Mouse (Mus musculus) limb, embryonic 14.5 days (tissue): Measurements from ENCODE around the gene Crygd. TPM values are rescaled to one million over a fixed set of nuclear protein-coding genes. Genes with fewer than 3 reads are reported as not detected.
A peak's percentile ranks its signal among the peaks of the same experiment; 100 is the strongest.
"Not testable (repeated sequence)": the region's sequence is repeated elsewhere in the genome, so short reads cannot be mapped to it uniquely, and the experiment has no call there.

Experiments
- ATAC-seq: fragments of 200-750 bp; cut with Nextera tagmentation; 2 replicates; pipeline ENCODE4 v1.8.0; 2017; ENCODE audit warnings: low read depth, moderate number of reproducible peaks, moderate TSS enrichment; ENCODE audit not compliant: low FRiP score
- DNase-seq: peaks from one replicate; pipeline ENCODE4 v3.0.0-alpha.2; 2015; ENCODE audit warnings: low spot score
- H3K27ac ChIP-seq: fragments of 300-500 bp; sonication (generic); replicated peaks from 2 replicates; pipeline ENCODE4 v1.5.1; 2014; ENCODE audit warnings: low read depth, mild to moderate bottlenecking, low read length, moderate library complexity, mixed read lengths
- H3K27me3 ChIP-seq: fragments of 300-500 bp; sonication (generic); 2 replicates; pipeline ENCODE4 v1.6.1; 2014; ENCODE audit warnings: low read length, mixed read lengths; ENCODE audit not compliant: control insufficient read depth, insufficient read depth
- H3K36me3 ChIP-seq: fragments of 300-500 bp; sonication (generic); 2 replicates; pipeline ENCODE4 v1.6.1; 2014; ENCODE audit warnings: mild to moderate bottlenecking, low read length, moderate library complexity, mixed read lengths; ENCODE audit not compliant: control insufficient read depth, insufficient read depth
- H3K4me1 ChIP-seq: fragments of 300-500 bp; sonication (generic); 2 replicates; pipeline ENCODE4 v1.6.1; 2014; ENCODE audit warnings: antibody characterized with exemption, low read length, mixed read lengths; ENCODE audit not compliant: control insufficient read depth, insufficient read depth
- H3K4me2 ChIP-seq: fragments of 300-500 bp; sonication (generic); replicated peaks from 2 replicates; pipeline ENCODE4 v1.6.1; 2014; ENCODE audit warnings: low read depth, mild to moderate bottlenecking, low read length, moderate library complexity; ENCODE audit not compliant: severe bottlenecking
- H3K4me3 ChIP-seq: fragments of 300-500 bp; sonication (generic); replicated peaks from 2 replicates; pipeline ENCODE4 v1.5.1; 2014; ENCODE audit warnings: low read length
- H3K9ac ChIP-seq: fragments of 300-500 bp; sonication (generic); 2 replicates; pipeline ENCODE4 v1.6.1; 2014; ENCODE audit warnings: mild to moderate bottlenecking, low read depth, low read length, moderate library complexity; ENCODE audit not compliant: severe bottlenecking
- H3K9me3 ChIP-seq: fragments of 300-500 bp; sonication (generic); 2 replicates; pipeline ENCODE4 v1.6.1; 2016; ENCODE audit warnings: low read length; ENCODE audit not compliant: control insufficient read depth
- POLR2A ChIP-seq: fragments of 200-500 bp; IDR thresholded peaks from 2 replicates; pipeline ENCODE4 v1.8.0; 2012; ENCODE audit warnings: inconsistent platforms, mild to moderate bottlenecking, moderate library complexity, borderline replicate concordance; ENCODE audit not compliant: insufficient read depth, insufficient read length; ENCODE audit errors: extremely low read depth
- WGBS: fragments of 180-500 bp; shearing (Covaris S2); extraction: QIAGEN DNeasy Blood & Tissue Kit; methylation state at CpG from one replicate; pipeline ENCODE4 v1.1.7; 2014; 5-methylcytosine and 5-hydroxymethylcytosine counted together
- polyA plus RNA-seq, 2 experiments: library from polyadenylated mRNA; depleted of rRNA in 1 of 2; stranded (reverse) in 1 of 2; unstranded in 1 of 2; fragments of >200 nt; fragmentation: Nextera tagmentation in 1 of 2; extraction: Ambion mirVana in 1 of 2; gene quantifications; 2 replicates each; pipeline versions ENCODE4 v1.2.1 to v1.2.3; 2012 to 2014

The Crygd gene
- polyA plus RNA-seq, 2 experiments, result not detected

DNA sequence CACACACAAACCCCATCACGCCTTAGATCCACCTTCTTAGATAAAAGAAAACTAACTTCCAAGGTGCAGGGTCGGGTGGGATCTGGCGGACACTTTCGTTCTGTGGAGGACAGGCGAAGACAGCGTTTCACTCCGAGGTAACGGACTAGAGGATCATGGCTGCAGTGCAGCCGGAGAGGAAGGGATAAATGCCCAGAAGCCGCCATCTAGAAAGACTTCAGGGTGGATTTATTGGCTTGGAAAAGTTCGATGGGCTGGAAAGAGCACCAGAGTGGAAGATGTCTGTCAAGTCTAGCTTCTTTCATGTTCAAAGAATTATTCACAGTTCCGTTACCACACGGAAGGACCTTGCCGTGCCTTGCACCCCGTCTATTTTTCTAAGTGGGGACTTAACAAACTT, 949 bp upstream of the Crygd start:
- no peaks in the 10 kb centered on the region; the same call in 1 of the 2 replicates for H3K27me3 ChIP-seq
- no peak overlapping the region for H3K27ac ChIP-seq
- no peak overlapping the region for H3K4me3 ChIP-seq
- no peak for TF ChIP-seq POLR2A
- ATAC-seq (no peak), DNase-seq (no peak)
- no peak overlapping the region for H3K9ac ChIP-seq
- H3K9me3 ChIP-seq, result no peaks in the 10 kb centered on the region
- no peak overlapping the region for H3K4me2 ChIP-seq
- no peaks in the 10 kb centered on the region for H3K4me1 ChIP-seq
- no peaks in the 10 kb centered on the region for H3K36me3 ChIP-seq
- 91% methylated on average over 15 of the region's 15 CpGs for WGBS

DNA sequence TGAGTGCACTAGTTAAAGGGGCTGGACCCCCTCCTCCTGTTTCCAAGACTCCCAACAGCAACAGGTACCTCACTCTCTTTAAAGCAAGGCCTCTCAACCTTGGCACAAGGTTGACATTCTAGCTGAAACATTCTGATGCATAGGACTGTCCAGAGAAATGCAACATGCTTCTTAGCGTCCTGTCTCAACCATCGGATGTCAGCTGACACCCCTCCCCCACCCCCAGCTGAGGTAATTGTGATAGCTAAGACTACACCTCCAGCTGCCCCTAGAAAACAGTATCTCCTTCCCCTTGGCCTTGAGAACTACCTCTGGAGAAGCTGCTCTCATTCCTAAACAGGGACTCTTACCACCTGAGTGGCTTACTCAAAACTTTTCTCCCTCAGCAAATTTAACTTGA, 11.1 kb downstream of the Crygd start:
- Histone ChIP-seq H3K9me3 (no peaks in the 10 kb centered on the region), H3K4me2 (no peak overlapping the region), H3K4me1 (no peaks in the 10 kb centered on the region), H3K27ac (no peak overlapping the region), H3K27me3 (no peaks in the 10 kb centered on the region), H3K4me3 (no peak overlapping the region), H3K9ac (no peak overlapping the region), H3K36me3 (no peaks in the 10 kb centered on the region)
- WGBS, result 31% methylated on average over 2 of the region's 2 CpGs
- DNase-seq (no peak), ATAC-seq (no peak)
- no peak for TF ChIP-seq POLR2A

DNA sequence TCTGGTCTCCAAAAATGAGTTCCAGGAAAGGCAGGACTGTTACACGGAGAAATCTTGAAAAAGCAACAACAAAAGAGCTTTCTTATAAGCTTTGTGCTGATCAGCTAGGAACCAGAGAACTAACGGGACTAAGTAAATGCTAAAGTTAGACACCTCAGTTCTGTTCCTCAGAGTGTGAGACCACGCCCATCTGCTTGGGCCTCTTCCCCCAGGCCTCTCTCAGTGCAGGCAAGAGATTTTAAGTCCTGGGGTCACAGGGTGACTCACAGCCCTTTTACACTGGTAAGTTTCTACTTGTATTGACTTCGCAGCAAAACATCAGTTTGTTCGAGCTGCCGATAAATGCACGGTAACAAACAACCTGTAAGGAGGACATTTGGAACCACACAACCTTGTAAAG, 11.6 kb downstream of the Crygd start:
- no peak overlapping the region for H3K4me3 ChIP-seq
- H3K36me3 ChIP-seq, result no peaks in the 10 kb centered on the region
- H3K27ac ChIP-seq, result no peak overlapping the region
- H3K27me3 ChIP-seq, result no peaks in the 10 kb centered on the region
- no peak for DNase-seq
- 60% methylated on average over 7 of the region's 7 CpGs for WGBS
- no peak for TF ChIP-seq POLR2A
- H3K4me1 ChIP-seq, result no peaks in the 10 kb centered on the region
- H3K4me2 ChIP-seq, result no peak overlapping the region
- no peak overlapping the region for H3K9ac ChIP-seq
- no peaks in the 10 kb centered on the region for H3K9me3 ChIP-seq
- no peak for ATAC-seq

DNA sequence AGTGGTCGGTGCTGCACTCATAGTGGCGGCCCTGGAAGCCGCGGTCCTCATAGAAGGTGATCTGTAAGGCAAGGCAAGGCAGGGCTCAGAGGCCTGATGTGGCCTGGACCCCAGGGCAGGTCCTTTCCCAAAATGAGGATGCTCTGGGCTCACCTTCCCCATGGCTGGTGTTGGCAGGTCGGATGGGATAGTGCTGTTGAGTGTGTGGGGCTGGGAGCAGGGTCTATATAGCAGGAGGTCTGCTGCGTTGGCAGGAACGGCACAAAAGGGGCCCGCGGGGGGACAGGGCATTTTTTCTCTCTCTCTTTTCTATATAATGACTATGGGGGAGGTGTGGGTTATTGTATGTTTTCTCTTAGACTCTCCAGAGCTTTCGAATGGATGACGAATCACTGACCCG, 12.3 kb downstream of the Crygd start, which contains the start of gene Cryge:
Gene Cryge (minus strand): TSS at position 198 of the 400 bp plus-strand sequence.
- ATAC-seq, H3K27me3 ChIP-seq, H3K9ac ChIP-seq, H3K4me3 ChIP-seq, H3K27ac ChIP-seq, DNase-seq, H3K4me1 ChIP-seq, H3K9me3 ChIP-seq, H3K4me2 ChIP-seq, H3K36me3 ChIP-seq: not testable (repeated sequence)
- 69% methylated on average over 8 of the region's 12 CpGs for WGBS

DNA sequence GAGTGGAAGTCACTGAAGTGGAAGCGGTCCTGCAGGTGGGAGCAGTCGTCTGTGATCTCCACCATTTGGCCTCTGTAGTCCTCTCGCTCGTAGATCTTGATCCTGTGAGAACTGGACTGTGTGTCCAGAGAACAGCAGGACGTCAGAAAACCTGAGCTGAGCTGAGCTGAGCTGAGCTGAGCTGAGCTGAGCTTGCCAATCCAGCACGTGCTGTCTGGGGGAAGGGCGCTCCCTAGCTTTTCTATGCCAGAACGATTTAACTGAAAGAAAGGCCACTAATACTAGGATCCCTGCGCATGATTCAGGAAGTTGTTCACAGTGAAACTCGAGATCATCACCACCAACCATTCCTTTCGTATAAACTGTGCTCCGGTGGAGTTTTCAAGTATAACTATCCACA, 14.5 kb downstream of the Crygd start:
- Histone ChIP-seq H3K36me3 (no peaks in the 10 kb centered on the region), H3K27ac (no peak overlapping the region), H3K4me1 (no peaks in the 10 kb centered on the region), H3K9me3 (no peaks in the 10 kb centered on the region), H3K4me3 (no peak overlapping the region), H3K9ac (no peak overlapping the region), H3K4me2 (no peak overlapping the region), H3K27me3 (no peaks in the 10 kb centered on the region)
- TF ChIP-seq POLR2A, result no peak
- WGBS, result 52% methylated on average over 12 of the region's 12 CpGs
- ATAC-seq (peak; percentile 63; the same call in 1 of the 2 replicates), DNase-seq (peak; percentile 40)
